Comparison of ENCODE assay signal across 8 mouse cellular contexts in genomic region chr1:136135777-136136444, GRCm38 (mm10). TPM values are rescaled to one million over a fixed set of nuclear protein-coding genes. Genes with fewer than 3 reads are reported as not detected.
A peak's percentile ranks its signal among the peaks of the same experiment; 100 is the strongest.
DNase-seq lines count a peak whose midpoint lies in the region; ATAC-seq and TF ChIP-seq lines count a peak whose summit lies in the region.

No protein-coding gene starts in this region.

- H3K4me3 ChIP-seq in heart, embryonic 13.5 days, result no peak overlapping the region
- no peak overlapping the region; a peak in 1 of 4 replicates for H3K4me3 ChIP-seq in MEL (ENCODE audit: control insufficient read depth in 1 of 2, insufficient read depth in 1 of 2, low read depth in 2 of 2, low read length in 2 of 2)
- H3K4me3 ChIP-seq in intestine, embryonic 15.5 days (replicated peaks), result no peak overlapping the region
- H3K4me3 ChIP-seq in neural tube, embryonic 13.5 days, result no peak overlapping the region
- no peak overlapping the region for H3K4me3 ChIP-seq in lung, adult 2 months (replicated peaks; ENCODE audit: extremely low read depth, low read depth, low read length)

- no peaks in the 10 kb centered on the region for H3K9me3 ChIP-seq in heart, embryonic 13.5 days
- H3K9me3 ChIP-seq in MEL (replicated peaks; ENCODE audit: insufficient read depth, low read length), result no peaks in the 10 kb centered on the region
- H3K9me3 ChIP-seq in intestine, embryonic 15.5 days, result no peaks in the 10 kb centered on the region
- H3K9me3 ChIP-seq in neural tube, embryonic 13.5 days, result no peaks in the 10 kb centered on the region

- 0 out of 2 replicates have a peak, but pooled peaks cover 12% of the 10 kb centered on the region for H3K27me3 ChIP-seq in heart, embryonic 13.5 days (replicated peaks)
- H3K27me3 ChIP-seq in MEL (ENCODE audit: control insufficient read depth in 1 of 2, insufficient read depth in 2 of 2, low read length in 2 of 2), result no peaks in the 10 kb centered on the region
- no peaks in the 10 kb centered on the region for H3K27me3 ChIP-seq in intestine, embryonic 15.5 days (replicated peaks)
- H3K27me3 ChIP-seq in neural tube, embryonic 13.5 days, result no peaks in the 10 kb centered on the region

- no peak overlapping the region for H3K4me2 ChIP-seq in heart, embryonic 13.5 days
- peak overlapping the region; percentile 29; the same call in 1 of the 2 replicates for H3K4me2 ChIP-seq in intestine, embryonic 15.5 days (replicated peaks)
- H3K4me2 ChIP-seq in neural tube, embryonic 13.5 days, result peak overlapping the region; percentile 77

- no peak for TF ChIP-seq CTCF in MEL (IDR thresholded peaks at IDR 0.05 in 2 of 3, conservative IDR thresholded peaks at IDR 0.05 in 1 of 3; ENCODE audit: control insufficient read depth in 1 of 3, insufficient read depth in 1 of 3, low read depth in 2 of 3, low read length in 3 of 3, poor library complexity in 1 of 3, severe bottlenecking in 1 of 3)
- no peak for TF ChIP-seq CTCF in lung, adult 2 months (IDR thresholded peaks at IDR 0.05; ENCODE audit: insufficient read depth, low read length)

- no peak for DNase-seq in heart, adult 11 months
- DNase-seq in MEL (ENCODE audit: low read depth, low spot score), result no peak
- no peak for DNase-seq in adrenal gland, adult 8-10 months
- DNase-seq in lung, adult 2 months, result no peak

- H3K9ac ChIP-seq in heart, embryonic 13.5 days, result peak overlapping the region; percentile 26; the same call in 1 of the 2 replicates
- peak overlapping the region; percentile 50 for H3K9ac ChIP-seq in MEL (ENCODE audit: control insufficient read depth, low read depth, low read length, poor library complexity, severe bottlenecking)
- H3K9ac ChIP-seq in intestine, embryonic 15.5 days, result 0 out of 2 replicates have a peak overlapping the region, but pooled peaks have one; percentile 5
- peak overlapping the region; percentile 31; the same call in 1 of the 2 replicates for H3K9ac ChIP-seq in neural tube, embryonic 13.5 days

- no peak for ATAC-seq in heart, embryonic 13.5 days (ENCODE audit: extremely low read depth, insufficient number of reproducible peaks, low FRiP score, low TSS enrichment)
- no peak for ATAC-seq in intestine, embryonic 15.5 days
- ATAC-seq in neural tube, embryonic 13.5 days (ENCODE audit: low read depth), result no peak
- no peak for ATAC-seq in megakaryocyte progenitor cell, adult 5-6 weeks (replicated peaks; ENCODE audit: poor library complexity)

- H3K36me3 ChIP-seq in heart, embryonic 13.5 days, result no peaks in the 10 kb centered on the region
- peaks cover 0 to 37% of the 10 kb centered on the region in 2 experiments; a peak in 3 of 4 replicates for H3K36me3 ChIP-seq in MEL (ENCODE audit: control insufficient read depth in 1 of 2, insufficient read depth in 2 of 2, low read length in 2 of 2)
- no peaks in the 10 kb centered on the region for H3K36me3 ChIP-seq in intestine, embryonic 15.5 days
- H3K36me3 ChIP-seq in neural tube, embryonic 13.5 days, result no peaks in the 10 kb centered on the region

- TF ChIP-seq POLR2A in MEL (IDR thresholded peaks at IDR 0.05; ENCODE audit: control insufficient read depth in 1 of 2, insufficient read depth in 1 of 2, low read depth in 1 of 2, low read length in 2 of 2, poor library complexity in 1 of 2), result no peak
- TF ChIP-seq POLR2A in lung, adult 2 months (IDR thresholded peaks at IDR 0.05; ENCODE audit: borderline replicate concordance, extremely low read depth, low read depth, low read length), result no peak

- peak overlapping the region; percentile 82; the same call in 1 of the 2 replicates for H3K27ac ChIP-seq in heart, embryonic 13.5 days (replicated peaks)
- peak overlapping the region; percentile 78 for H3K27ac ChIP-seq in MEL (ENCODE audit: control insufficient read depth, low read depth, low read length)
- peak overlapping the region; percentile 66 for H3K27ac ChIP-seq in intestine, embryonic 15.5 days
- no peak overlapping the region for H3K27ac ChIP-seq in neural tube, embryonic 13.5 days (replicated peaks)

- no peak for TF ChIP-seq EP300 in MEL (IDR thresholded peaks at IDR 0.05; ENCODE audit: low read depth in 1 of 2, low read length in 2 of 2)

- peaks cover 21% of the 10 kb centered on the region for H3K79me2 ChIP-seq in MEL (ENCODE audit: control insufficient read depth, insufficient read depth, low read length, poor library complexity)

- WGBS in heart, embryonic 13.5 days, result 82% methylated on average over 6 of the region's 6 CpGs
- 65% methylated on average over 6 of the region's 6 CpGs for WGBS in intestine, embryonic 15.5 days
- 72% methylated on average over 6 of the region's 6 CpGs for WGBS in neural tube, embryonic 13.5 days
- 69% methylated on average over 6 of the region's 6 CpGs for WGBS in lung, adult 2 months

- peaks cover 93% of the 10 kb centered on the region for H3K4me1 ChIP-seq in heart, embryonic 13.5 days
- peaks cover 34 to 61% of the 10 kb centered on the region in 2 experiments for H3K4me1 ChIP-seq in MEL (ENCODE audit: control insufficient read depth in 1 of 2, insufficient read depth in 2 of 2, low read length in 2 of 2)
- H3K4me1 ChIP-seq in intestine, embryonic 15.5 days (replicated peaks), result peaks cover 82% of the 10 kb centered on the region
- H3K4me1 ChIP-seq in neural tube, embryonic 13.5 days (replicated peaks), result peaks cover 91% of the 10 kb centered on the region
- H3K4me1 ChIP-seq in lung, adult 2 months (ENCODE audit: control insufficient read depth, insufficient read depth, low read length), result peaks cover 42% of the 10 kb centered on the region

- no peak for TF ChIP-seq RAD21 in MEL (IDR thresholded peaks at IDR 0.05; ENCODE audit: low read depth, low read length)

TF ChIP-seq in MEL, 35 proteins besides CTCF, POLR2A, EP300 and RAD21:
- no peak for TF ChIP-seq GATA1 (IDR thresholded peaks at IDR 0.05; ENCODE audit: low read depth, low read length)
- no peak for TF ChIP-seq ELF1 (IDR thresholded peaks at IDR 0.05; ENCODE audit: low read depth, low read length)
- no peak for TF ChIP-seq JUND (IDR thresholded peaks at IDR 0.05; ENCODE audit: low read depth, low read length)
- TF ChIP-seq BHLHE40 (IDR thresholded peaks at IDR 0.05; ENCODE audit: borderline replicate concordance, low read depth, low read length), result no peak
- no peak for TF ChIP-seq POLR2AphosphoS2 (IDR thresholded peaks at IDR 0.05; ENCODE audit: low read length)
- TF ChIP-seq USF2 (IDR thresholded peaks at IDR 0.05; ENCODE audit: borderline replicate concordance in 1 of 2, insufficient read depth in 1 of 2, low read depth in 1 of 2, low read length in 2 of 2), result no peak
- TF ChIP-seq TBP (IDR thresholded peaks at IDR 0.05; ENCODE audit: low read depth, low read length), result no peak
- TF ChIP-seq SMC3 (IDR thresholded peaks at IDR 0.05; ENCODE audit: low read depth, low read length), result no peak
- no peak for TF ChIP-seq CHD1 (IDR thresholded peaks at IDR 0.05; ENCODE audit: low read depth, low read length)
- TF ChIP-seq HCFC1 (IDR thresholded peaks at IDR 0.05; ENCODE audit: low read depth, low read length), result no peak
- TF ChIP-seq NRF1 (IDR thresholded peaks at IDR 0.05; ENCODE audit: insufficient read depth, low read depth, low read length, poor library complexity, severe bottlenecking), result no peak
- TF ChIP-seq KAT2A (conservative IDR thresholded peaks at IDR 0.05; ENCODE audit: low read depth, low read length), result no peak
- no peak for TF ChIP-seq MXI1 (IDR thresholded peaks at IDR 0.05; ENCODE audit: low read depth, low read length)
TF ChIP-seq in MEL: peak in this region for 0.

RNA-seq across cellular contexts. Expression of gene Kif21b, which starts 4.7 kb away (rescaled TPM):
- 1.5 and 1.7 TPM in 2 replicates for polyA plus RNA-seq in heart, embryonic 13.5 days (2015; fragmentation: Nextera tagmentation; extraction: Ambion mirVana)
- 4.0 and 7.6 TPM in 2 replicates for total RNA-seq in MEL (2012; rRNA removed)
- 10 to 100 TPM in 1 of 2 experiments, not detected in 1; 34.0 TPM for polyA plus RNA-seq in MEL (2012; ENCODE audit: insufficient read depth in 1 of 2, insufficient read length in 2 of 2, low read depth in 1 of 2, low replicate concordance in 2 of 2, missing spikeins in 1 of 2)
- 4.1 and 5.9 TPM in 2 replicates for polyA plus RNA-seq in intestine, embryonic 15.5 days (2015; fragmentation: Nextera tagmentation; extraction: Ambion mirVana)
- 34.6 and 41.7 TPM in 2 replicates for polyA plus RNA-seq in neural tube, embryonic 13.5 days (2015; fragmentation: Nextera tagmentation; extraction: Ambion mirVana)
- total RNA-seq in adrenal gland, adult 8-10 months (2022), result 10 to 100 TPM in 2 of 4 experiments, 1 to 10 TPM in 2; 3.8 to 12.3 (median 7.6) TPM
- polyA plus RNA-seq in lung, adult 2 months (2012; rRNA removed), result 12.1 and 14.4 TPM in 2 replicates
- total RNA-seq in megakaryocyte progenitor cell, adult 5-6 weeks (2015), result 7.7 and 8.6 TPM in 2 replicates
- 8.0 and 10.3 TPM in 2 replicates for total RNA-seq in megakaryocyte progenitor cell, adult 5-6 weeks (2017)
